8 mouse cellular contexts compared by ENCODE assay signal in the genomic region with DNA sequence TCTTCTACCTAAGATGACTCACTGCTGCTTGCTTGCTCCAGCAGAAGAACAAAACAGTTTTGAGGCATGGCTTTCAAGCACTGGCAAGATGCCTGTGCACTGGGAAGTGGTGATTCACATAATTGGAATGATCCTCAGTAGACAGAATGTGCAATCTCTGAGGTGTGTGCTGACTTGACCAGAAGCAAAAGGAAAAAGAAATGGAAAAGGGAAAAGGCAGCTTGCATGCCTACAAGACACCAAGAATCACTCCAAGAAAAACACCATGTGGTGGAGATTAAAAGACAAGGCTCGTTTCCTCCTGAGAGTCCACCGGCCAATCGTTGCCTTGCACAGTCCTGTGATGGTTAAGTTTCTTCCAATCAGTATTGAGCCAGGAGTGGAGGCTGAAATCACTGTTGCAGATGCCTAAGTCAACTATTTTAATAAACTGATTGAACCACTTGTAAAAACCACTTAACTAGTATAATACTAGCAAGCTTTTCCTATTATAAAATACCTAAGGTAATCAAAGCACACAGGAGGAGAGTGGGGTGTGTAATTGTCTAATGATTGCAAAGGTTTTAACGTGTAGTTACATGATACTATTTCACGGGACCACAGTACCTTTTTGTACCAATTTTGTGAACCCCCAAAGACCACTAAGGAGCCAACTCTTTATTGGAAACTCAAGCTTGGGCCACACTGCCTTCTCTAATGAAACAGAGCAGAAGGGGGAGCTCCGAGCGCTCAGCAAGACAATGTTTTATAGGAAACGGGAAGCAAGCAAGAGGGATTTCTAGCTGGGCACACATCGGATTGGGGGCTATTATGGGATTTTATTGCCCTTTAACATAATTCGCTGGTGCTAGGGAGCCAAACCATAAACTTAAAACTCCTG.
DNase-seq lines count a peak whose midpoint lies in the region; ATAC-seq and TF ChIP-seq lines count a peak whose summit lies in the region.

No protein-coding gene starts in this region.

- H3K36me3 ChIP-seq in midbrain, postnatal 0 days (ENCODE audit: insufficient read depth, low read length) = no peaks in the 10 kb centered on the region
- H3K36me3 ChIP-seq in midbrain, embryonic 16.5 days (ENCODE audit: control insufficient read depth, insufficient read depth, low read length) = no peaks in the 10 kb centered on the region
- no peaks in the 10 kb centered on the region for H3K36me3 ChIP-seq in hindbrain, embryonic 16.5 days (ENCODE audit: control insufficient read depth, insufficient read depth, low read length)

- H3K27ac ChIP-seq in midbrain, postnatal 0 days (ENCODE audit: low read depth, low read length) = no peak overlapping the region
- H3K27ac ChIP-seq in midbrain, embryonic 16.5 days (ENCODE audit: low read length) = no peak overlapping the region
- H3K27ac ChIP-seq in hindbrain, embryonic 16.5 days (ENCODE audit: low read depth, low read length) = no peak overlapping the region

- ATAC-seq in midbrain, postnatal 0 days (ENCODE audit: low FRiP score) = no peak
- ATAC-seq in midbrain, embryonic 16.5 days = no peak
- no peak for ATAC-seq in hindbrain, embryonic 16.5 days

- no peaks in the 10 kb centered on the region for H3K27me3 ChIP-seq in midbrain, postnatal 0 days (ENCODE audit: insufficient read depth, low read length)
- no peaks in the 10 kb centered on the region for H3K27me3 ChIP-seq in midbrain, embryonic 16.5 days (ENCODE audit: control insufficient read depth, insufficient read depth, low read depth, low read length)
- no peaks in the 10 kb centered on the region for H3K27me3 ChIP-seq in hindbrain, embryonic 16.5 days (replicated peaks; ENCODE audit: control insufficient read depth, insufficient read depth, low read length)

- DNase-seq in midbrain, postnatal 0 days (ENCODE audit: low spot score) = peak; percentile 29
- DNase-seq in cerebellum, adult 9-10 months = peak; percentile 53
- DNase-seq in gonadal fat pad, adult 2 months (ENCODE audit: low read depth) = peak; percentile 6
- DNase-seq in left cerebral cortex, adult 18-20 months (ENCODE audit: low spot score in 2 of 2) = peak; percentile 80 to 83
- peak; percentile 8 for DNase-seq in right cerebral cortex, postnatal 4 days
- no peak for DNase-seq in thymus, postnatal 10 days (ENCODE audit: low spot score in 2 of 2)

- H3K4me1 ChIP-seq in midbrain, postnatal 0 days (ENCODE audit: insufficient read depth, low read length) = no peaks in the 10 kb centered on the region
- no peaks in the 10 kb centered on the region for H3K4me1 ChIP-seq in midbrain, embryonic 16.5 days (ENCODE audit: control insufficient read depth, insufficient read depth, low read length)
- H3K4me1 ChIP-seq in hindbrain, embryonic 16.5 days (ENCODE audit: control insufficient read depth, insufficient read depth, low read depth, low read length) = no peaks in the 10 kb centered on the region; the same call in 1 of the 2 replicates

- 87% methylated on average over 10 of the region's 10 CpGs for WGBS in midbrain, postnatal 0 days
- 86% methylated on average over 10 of the region's 10 CpGs for WGBS in midbrain, embryonic 16.5 days
- WGBS in hindbrain, embryonic 16.5 days = 81% methylated on average over 10 of the region's 10 CpGs

- no peak overlapping the region for H3K9ac ChIP-seq in midbrain, postnatal 0 days (replicated peaks; ENCODE audit: low read length, poor library complexity, severe bottlenecking)
- no peak overlapping the region for H3K9ac ChIP-seq in midbrain, embryonic 16.5 days (ENCODE audit: low read depth, low read length)
- no peak overlapping the region for H3K9ac ChIP-seq in hindbrain, embryonic 16.5 days (ENCODE audit: low read depth, low read length)

- no peak for TF ChIP-seq CTCF in midbrain, postnatal 0 days (IDR thresholded peaks at IDR 0.05)

- H3K9me3 ChIP-seq in midbrain, postnatal 0 days (ENCODE audit: low read length) = no peaks in the 10 kb centered on the region
- H3K9me3 ChIP-seq in midbrain, embryonic 16.5 days (replicated peaks; ENCODE audit: control insufficient read depth, low read length, poor library complexity, severe bottlenecking) = no peaks in the 10 kb centered on the region
- H3K9me3 ChIP-seq in hindbrain, embryonic 16.5 days (ENCODE audit: control insufficient read depth, low read length) = no peaks in the 10 kb centered on the region

- no peak overlapping the region for H3K4me2 ChIP-seq in midbrain, postnatal 0 days (ENCODE audit: low read depth, low read length, poor library complexity, severe bottlenecking)
- H3K4me2 ChIP-seq in midbrain, embryonic 16.5 days (ENCODE audit: low read length) = no peak overlapping the region
- no peak overlapping the region for H3K4me2 ChIP-seq in hindbrain, embryonic 16.5 days (ENCODE audit: low read length)

- no peak overlapping the region for H3K4me3 ChIP-seq in midbrain, postnatal 0 days (ENCODE audit: low read depth, low read length)
- H3K4me3 ChIP-seq in midbrain, embryonic 16.5 days (ENCODE audit: low read depth, low read length) = no peak overlapping the region
- no peak overlapping the region for H3K4me3 ChIP-seq in hindbrain, embryonic 16.5 days (ENCODE audit: low read length)

Comparison
In these comparisons a context has a peak if more than half of its experiments do, and no peak if none do; other contexts are left out.
1. DNase-seq: peak in midbrain, postnatal 0 days (single experiment), cerebellum, adult 9-10 months (single experiment), gonadal fat pad, adult 2 months (single experiment), left cerebral cortex, adult 18-20 months (2 of 2) and right cerebral cortex, postnatal 4 days (single experiment); none in thymus, postnatal 10 days (0 of 2).